Mouse (Mus musculus) erythroblast, adult 5-6 weeks (primary cell): ENCODE results near the gene Snca. TPM values are rescaled to one million over a fixed set of nuclear protein-coding genes. Genes with fewer than 3 reads are reported as not detected.

Experiments
- ATAC-seq: replicated peaks from 2 replicates; pipeline ENCODE4 v1.8.0; 2016; ENCODE audit warnings: moderate number of reproducible peaks, mild to moderate bottlenecking, moderate TSS enrichment, inconsistent platforms; ENCODE audit not compliant: poor library complexity, low FRiP score, severe bottlenecking
- total RNA-seq, 2 experiments: library from RNA; stranded (forward) in 1 of 2; stranded (reverse) in 1 of 2; fragments of 150-400 nt in 1 of 2; fragments of 200-764, 138-1000 nt in 1 of 2; gene quantifications; 2 replicates each; pipeline versions ENCODE4 v1.2.3 to v1.2.4; 2015 to 2017; ENCODE audit warnings: low replicate concordance in 2 of 2

The Snca gene
- 1,570 and 1,672 TPM in 2 replicates for total RNA-seq (2015; ENCODE audit: low replicate concordance)
- 2,172 and 2,663 TPM in 2 replicates for total RNA-seq (2017; ENCODE audit: low replicate concordance)

DNA sequence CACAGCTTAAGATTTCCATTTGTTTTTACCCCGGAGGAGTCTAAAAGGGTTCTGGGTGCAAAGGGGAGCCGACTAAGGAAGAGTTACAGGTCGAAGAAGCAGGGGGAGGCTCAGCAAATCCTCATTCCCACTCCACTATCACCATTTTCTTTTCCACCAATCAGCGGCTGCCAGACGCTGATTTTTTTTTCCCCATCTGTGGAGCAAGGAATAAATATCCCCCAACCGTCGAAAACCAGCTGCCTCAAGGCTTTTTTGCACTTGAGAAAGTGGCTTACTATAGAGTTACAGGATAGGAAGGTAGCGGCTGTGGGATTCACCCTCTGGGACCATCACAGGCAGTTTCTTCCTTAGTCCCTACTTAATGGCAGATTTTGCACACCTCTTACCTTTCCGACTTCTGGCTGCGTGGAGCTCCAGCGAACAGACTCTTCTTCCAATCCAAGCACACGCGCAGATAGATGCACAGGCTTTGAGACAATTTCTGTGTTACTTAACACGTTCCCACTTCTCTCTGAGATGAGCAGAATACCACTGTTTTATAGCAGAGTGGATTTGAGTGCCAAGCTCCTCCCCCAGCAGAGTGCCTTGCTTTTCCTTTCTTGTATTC lies at the start of gene Snca:
Snca (minus strand) TSS at position 574 of the 610 bp plus-strand sequence.
- peak; percentile 45 for ATAC-seq

DNA sequence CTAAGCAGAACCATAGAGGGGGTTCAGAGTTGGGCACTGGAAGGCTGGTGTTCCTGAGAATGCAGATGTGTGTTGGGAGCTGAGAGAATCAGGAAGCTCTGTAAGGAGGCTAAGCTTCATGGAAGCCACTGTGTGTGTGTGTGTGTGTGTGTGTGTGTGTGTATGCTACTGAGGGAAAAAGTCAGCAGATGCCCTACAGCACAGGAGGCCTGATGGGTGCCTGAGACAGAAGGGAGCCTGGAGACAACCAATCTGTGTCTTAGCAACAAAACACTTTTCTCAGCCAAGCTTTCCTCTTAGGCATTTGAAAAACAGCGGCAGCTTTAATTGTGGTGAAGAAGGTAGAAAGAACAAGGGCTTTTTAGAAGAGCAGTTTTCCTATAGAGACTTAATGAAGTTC lies 40.5 kb upstream of the Snca start:
- ATAC-seq, result no peak

DNA sequence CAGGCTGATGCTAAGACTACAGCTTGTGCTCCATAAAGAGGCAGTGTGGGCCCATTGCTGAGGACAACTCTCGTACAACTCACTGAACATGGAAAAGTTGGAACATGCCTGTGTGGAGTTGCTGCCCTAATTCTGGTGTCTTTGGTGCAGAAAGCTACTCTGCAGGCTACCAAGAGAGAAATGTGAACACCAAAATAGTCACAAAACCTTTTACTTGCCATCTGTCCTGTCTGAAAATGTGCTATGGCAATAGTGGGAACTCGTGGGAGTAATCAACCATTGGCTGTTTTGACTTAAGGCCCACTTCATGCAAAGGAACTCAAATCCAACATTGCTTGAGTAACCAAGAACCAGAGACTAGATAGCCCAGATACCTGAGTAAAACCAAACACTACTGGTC lies 26.9 kb upstream of the Snca start:
- no peak for ATAC-seq

DNA sequence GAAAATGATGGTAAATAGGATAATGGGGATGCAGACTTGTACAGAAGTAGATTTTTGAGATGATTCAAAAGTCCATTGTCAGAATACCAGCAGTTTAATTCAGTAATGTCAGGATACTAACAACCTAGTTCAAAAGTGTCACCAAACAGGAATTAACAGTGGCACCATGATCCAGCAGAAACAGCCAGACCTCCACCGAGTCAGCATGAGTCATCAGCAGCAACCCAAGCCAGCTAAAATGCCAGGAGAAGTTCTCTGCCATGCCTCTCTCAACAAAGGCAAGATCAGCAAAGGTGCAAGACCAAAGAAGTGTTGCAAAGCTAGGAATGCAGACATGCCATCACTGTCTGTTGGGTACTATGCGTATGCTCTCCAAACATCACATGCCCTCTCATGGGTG lies 22.0 kb upstream of the Snca start:
- ATAC-seq, result peak; percentile 97

DNA sequence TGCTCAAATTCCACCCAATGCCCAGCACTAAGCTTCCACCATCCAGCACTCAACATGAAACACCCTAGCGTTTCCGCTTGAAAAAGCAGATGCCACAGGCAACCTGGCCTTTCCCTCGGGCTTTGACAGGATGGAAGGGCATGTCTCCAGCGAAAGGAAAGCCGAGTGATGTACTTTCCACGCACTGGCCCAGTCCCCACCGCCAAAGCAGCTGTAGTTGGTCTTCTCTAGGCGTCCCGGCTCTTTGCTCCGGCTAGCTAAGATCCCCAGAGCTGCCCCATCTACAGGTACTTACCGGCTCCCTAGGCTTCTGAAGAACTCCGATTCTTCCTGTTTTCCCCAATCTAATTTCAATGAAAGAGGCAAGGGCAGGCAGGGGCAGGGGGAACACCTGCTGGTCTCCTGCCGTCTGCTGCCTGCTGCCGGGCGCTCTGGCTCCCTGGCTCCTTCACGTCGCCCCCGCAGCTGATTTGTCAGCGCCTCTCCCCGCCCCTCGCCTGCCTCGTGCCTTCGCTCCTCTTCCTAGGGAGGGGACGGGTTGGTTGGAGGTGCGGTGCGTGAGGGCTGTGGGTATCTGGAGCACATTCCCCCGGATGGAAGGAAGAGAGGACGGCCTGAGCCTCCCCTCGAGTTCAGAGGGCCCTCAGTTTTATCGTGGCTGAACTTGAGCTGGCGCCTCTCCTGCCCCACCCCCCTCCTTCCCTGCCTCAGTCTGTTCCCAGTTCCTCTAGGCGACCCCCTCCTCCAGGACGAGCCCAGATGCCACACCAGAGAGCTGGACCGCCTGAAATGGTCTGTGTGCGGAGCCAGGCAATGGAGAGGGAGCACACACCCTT lies 1.0 kb downstream of the Snca start:
- peak; percentile 84 for ATAC-seq

DNA sequence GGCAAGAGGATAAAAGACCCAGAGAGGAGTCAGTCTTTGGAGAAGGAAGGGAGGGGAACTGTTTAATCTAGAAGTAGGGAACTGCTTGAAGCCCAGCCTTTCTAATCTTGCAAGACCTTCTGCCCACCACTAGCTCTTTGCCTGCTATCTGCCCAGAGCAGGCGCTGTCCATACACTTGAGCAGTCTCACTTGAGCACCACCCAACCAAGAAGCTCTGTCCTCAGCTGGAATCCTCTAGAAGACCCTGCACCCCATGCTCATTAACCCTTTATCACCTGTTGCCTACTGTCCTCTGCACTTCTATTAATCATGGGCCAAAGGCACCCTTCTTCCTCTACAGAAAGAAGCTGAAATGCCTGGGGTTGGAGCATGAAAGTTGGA lies 1.6 kb downstream of the Snca start:
- ATAC-seq, result peak; percentile 77

DNA sequence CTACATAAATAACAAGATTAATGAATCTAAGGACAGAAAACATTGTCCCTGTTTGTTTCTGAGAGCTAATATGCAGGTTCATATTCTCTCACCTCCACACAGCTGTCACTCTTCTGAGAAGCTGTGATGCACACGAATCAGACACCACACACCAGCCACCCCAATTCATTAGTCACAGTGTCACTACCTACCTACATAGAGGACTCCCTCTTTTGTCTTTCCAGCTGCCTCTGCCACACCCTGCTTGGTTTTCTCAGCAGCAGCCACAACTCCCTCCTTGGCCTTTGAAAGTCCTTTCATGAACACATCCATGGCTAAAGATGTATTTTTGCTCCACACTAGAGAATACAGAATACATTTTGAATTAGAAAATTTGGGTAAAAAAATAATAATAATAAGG lies 2.4 kb downstream of the Snca start:
- ATAC-seq, result peak; percentile 29

DNA sequence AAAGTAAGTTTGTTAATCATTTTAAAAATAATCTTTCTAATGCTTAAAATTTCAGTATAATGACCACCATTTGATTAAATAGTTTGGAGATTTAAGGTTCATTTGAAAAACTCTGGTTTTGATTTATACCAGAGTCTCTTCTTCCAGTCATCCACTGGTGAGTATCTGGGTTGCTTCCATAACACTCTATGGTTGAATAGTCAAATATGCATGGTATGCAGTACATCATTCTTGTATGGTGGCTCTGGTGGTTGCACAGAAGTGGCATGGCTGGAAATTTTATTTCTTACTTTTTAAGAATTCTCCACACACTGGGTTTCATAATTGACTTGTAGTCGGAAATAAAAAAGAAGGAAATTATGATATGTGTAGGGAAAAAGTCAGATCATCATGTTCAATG lies 10.4 kb downstream of the Snca start:
- no peak for ATAC-seq

DNA sequence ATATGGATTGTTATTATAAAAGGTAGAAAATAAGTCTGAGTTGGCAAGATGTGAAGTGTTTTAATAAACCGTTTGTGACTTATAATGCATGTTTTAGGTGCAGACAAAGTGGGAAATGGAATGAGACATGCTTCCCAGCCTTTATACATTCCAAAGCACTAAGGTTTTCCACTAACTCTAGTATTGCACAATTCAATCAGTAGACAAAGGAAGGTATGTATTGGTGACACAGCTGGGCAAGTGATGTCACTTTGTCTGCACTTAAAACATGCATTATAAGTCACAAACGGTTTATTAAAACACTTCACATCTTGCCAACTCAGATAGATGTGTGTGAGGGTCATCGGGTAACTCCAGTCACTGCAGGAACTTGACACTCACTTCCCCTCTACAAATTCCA lies 16.1 kb downstream of the Snca start:
- ATAC-seq, result no peak

DNA sequence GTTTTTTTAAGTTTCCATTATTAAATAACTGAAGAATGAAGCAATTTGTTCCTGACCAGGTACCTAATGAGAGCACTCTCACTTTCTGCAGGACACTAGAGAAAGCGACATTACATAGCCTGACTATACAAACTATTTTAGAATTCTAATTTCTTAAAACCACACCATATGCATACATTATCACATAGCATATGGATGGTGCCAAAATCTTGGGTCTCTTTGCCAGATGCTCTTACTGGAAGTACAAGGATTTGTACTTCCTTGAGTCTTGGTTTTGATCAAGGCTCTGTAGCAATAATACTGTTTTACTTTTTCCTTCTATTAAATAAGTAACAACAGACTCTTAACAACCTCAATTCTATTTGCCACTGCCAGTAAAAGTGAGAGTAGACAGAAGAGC lies 31.4 kb downstream of the Snca start:
- no peak for ATAC-seq

DNA sequence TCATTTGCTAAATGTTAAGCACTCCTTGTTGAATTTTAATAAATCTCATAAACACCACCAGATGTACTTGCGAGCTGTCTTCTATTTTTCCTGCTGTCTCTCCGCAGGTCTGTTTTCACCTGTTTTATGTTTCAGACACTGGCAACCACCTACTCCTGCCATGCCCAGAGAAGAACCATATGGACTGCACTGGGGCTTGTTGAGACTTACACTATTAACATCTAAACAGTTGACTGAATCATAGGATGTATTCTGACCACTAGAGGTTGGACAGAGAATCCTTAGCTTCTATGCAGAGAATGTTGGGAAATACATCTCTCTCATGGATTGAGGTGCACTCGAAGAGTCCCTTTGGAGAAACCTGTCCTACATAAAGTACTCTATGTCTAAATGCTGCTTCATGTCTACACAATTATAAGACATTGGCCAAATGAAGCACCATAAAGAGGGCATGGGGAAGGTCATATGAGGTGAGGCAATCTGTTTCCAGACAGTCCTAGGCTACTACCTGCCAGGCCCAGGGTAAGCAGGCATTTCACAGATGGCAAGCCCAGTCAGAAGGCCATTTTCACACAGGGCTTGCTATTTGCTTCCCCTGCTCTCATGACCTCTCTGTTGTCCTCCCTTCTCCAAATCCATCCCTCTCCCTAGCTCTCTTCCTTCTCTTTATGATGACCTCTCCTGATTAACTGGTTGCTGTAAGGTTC lies 35.8 kb downstream of the Snca start:
- 0 out of 2 replicates have a peak, but pooled peaks have one; percentile 25 for ATAC-seq

DNA sequence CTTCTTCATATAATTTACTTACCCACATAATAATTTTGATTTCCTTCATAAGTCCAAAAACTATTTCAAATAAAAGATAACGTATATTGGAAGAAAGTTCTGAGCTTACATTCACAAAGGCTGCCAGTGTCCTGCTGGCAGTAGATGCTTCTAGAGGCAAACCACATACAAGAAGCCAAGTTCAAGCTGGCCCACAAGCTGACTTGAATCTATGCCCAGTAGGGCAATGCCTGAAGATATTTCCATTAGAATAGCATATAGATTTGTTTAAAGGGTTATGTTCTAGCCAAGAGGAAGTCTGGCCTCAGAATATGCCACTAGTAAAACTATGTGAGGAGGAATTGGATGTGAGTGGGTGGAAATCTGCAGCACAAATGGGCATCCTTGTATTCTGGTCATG lies 42.7 kb downstream of the Snca start:
- ATAC-seq, result no peak

DNA sequence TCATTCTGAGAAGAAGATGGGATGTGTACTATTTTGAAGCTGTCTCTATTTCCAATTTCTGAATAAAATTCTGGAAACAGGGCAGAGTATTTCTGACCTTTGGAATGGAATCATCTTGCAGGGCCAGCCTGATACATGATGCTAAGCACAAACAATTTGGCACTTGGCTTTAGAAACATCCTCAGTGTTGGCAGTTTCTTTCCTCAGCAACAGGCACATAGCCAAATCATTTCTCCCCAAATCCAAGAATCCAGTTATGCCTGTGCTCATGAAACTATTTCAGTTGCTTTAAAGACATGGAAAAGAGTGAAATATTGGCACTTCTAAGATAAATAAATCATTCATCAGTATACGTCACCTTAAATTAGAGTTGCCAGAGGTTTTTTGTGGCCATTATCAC lies 57.8 kb downstream of the Snca start:
- no peak for ATAC-seq

DNA sequence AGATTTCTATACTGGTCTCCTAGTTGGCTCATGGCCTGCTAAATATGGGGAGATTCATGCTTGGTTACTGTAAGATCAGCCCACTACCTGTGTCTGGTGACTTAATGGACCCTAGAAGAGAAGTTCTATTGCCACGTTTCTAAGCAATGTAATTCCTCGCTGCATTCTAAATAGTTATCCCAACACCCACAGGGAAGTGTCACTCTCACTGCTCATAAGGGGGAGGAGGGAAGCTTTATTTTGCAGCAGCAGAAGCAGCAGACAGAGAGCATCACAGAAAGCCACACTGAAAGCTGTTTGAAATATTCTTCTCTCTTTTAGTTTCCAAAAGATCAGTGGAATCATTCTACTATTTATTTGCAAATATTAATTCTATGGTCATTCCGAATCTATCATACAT lies 64.0 kb downstream of the Snca start:
- ATAC-seq, result no peak

DNA sequence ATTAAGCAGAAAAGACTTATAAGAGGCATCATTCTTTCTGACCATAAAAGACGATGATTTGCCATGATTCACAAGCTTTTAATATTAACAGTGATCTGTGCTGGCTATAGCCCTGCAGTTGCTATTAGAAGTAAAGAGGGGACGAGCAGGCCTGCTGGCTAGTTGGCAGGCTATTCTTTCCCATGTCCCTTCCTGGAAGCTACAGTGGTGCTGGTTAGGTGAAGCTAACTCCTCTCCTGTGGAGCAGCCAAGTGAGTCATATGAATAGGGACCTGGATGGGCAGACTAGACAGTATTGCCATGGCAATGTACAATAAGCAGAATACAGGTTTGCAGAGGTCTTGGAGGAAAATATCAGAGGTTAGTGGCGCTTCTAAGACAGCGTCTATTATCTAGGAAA lies 66.8 kb downstream of the Snca start:
- ATAC-seq, result no peak

DNA sequence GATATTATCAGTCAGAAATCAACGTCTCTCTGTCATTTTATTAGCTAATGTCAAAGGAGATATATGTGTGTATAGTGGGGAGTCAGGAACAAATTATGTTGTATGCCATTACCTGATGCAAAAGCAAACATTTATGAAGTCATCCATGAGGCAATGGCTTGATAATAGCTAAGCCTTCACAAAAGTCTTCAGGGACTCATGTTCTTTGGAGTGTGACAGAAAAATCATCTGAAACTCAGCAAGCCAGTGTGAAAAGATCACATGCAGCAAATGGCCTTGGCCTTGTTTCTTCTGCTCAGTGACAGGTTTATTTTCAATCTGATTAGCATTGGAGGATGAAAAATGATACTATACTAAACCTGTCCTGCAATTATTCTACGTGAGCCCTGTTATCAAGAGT lies 67.9 kb downstream of the Snca start:
- no peak for ATAC-seq

DNA sequence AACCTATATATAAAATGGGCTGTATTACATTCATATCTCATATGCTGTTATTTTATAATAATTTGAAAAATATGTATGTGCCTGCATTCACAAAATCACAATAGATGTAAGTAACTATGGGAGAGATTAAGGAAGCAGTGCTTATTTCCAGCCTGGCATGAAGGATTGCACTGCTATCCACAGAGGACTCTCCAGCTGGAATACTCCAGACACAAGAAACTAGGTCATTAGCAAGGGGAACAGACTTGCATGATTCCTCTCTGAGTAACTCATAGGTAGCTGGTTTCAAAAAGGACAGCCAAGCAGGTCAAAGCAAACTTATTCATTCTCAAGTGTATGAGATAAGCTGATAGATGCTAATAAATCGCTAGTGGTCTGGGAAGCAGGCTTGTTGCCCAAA lies 74.7 kb downstream of the Snca start:
- ATAC-seq, result no peak

DNA sequence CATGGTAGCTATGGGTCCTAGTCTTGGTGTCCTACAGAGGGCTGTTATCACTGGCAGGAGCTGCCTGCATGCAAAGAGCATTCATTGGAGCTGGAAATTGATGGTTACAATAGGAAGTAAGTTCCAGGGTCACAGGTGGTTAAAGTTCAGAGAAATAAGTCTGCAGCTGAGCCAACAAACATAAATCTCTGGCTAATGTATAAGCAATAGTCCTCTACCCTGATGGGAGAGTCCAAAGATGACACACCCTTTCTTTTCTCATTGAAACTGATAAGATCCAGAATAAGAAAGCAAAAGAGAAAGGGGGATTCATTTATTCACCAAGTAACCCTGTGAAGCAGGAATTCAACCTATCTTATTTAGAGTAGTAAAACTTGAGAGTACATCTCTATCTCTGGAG lies 83.7 kb downstream of the Snca start:
- no peak for ATAC-seq

DNA sequence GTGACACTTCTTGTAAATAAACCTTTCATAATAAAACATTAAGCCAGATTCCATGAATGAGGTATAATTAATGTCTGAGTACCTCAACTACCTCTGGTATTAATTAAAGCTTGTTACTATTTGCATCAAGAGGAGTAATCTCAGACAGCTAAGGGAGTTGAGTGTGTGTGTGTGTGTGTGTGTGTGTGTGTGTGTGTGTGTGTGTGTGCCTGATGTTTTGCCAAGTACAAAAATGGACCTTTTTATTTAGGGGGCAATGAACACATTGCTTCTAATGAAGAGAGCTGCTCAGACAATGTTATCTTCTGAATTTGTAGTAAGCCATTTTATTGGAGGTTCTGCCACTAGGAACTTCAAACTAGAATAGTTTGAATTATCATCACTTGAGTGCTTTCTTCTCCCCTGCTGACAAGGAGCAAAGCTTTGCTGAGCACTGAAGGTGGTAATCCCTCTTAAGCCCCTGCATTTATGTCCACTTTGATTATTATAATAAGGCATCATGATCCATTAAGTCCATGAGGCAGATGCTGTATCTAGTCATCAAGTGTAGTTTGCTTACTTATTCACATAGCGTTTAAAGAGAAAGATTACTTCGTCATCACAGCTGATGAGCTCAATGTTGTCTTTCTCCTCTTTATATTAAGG lies 88.1 kb downstream of the Snca start:
- ATAC-seq, result no peak

DNA sequence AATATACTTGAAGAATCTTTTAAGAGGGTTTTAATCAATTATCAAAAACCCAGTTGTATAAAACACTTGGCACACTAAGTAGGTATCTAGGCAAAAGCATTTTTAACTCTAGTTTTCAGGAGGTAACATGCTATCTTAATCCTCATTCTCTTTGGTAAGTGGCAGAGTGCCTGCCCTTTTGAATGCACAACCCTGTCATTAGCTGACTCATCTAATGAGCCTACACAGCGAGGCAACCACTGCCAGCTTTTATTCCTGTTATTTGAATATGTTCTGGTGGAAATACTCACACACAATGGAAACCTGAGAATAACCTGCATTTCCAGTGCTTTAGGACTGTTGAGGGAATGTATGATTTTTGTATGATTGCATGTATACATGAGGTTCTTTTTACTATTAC lies 89.9 kb downstream of the Snca start:
- ATAC-seq, result no peak
